Mouse (Mus musculus) MEL (cell line): ENCODE measurements around the gene E4f1. TPM values are rescaled to one million over a fixed set of nuclear protein-coding genes. Genes with fewer than 3 reads are reported as not detected.
A peak's percentile ranks its signal among the peaks of the same experiment; 100 is the strongest.

Experiments used
- DNase-seq: peaks from one replicate; pipeline ENCODE4 v3.0.0; 2011; ENCODE audit warnings: low read depth, low spot score
- H3K27ac ChIP-seq: 2 replicates; pipeline ENCODE4 v1.5.1; 2012; ENCODE audit warnings: low read depth, mild to moderate bottlenecking, control low read depth, low read length, moderate library complexity; ENCODE audit not compliant: control insufficient read depth
- H3K27me3 ChIP-seq, 2 experiments: fragments of 150-350 bp in 1 of 2; sonication (generic) in 1 of 2; 2 replicates each; pipeline ENCODE4 v1.6.1; 2012; ENCODE audit warnings: low read length in 2 of 2, mild to moderate bottlenecking in 2 of 2, improper control_type of control experiment in 1 of 2, moderate library complexity in 1 of 2; ENCODE audit not compliant: insufficient read depth in 2 of 2, control insufficient read depth in 1 of 2
- H3K36me3 ChIP-seq, 2 experiments: 2 replicates each; pipeline ENCODE4 v1.6.1; 2012 to 2014; ENCODE audit warnings: low read length in 2 of 2, improper control_type of control experiment in 1 of 2, inconsistent platforms in 1 of 2, mild to moderate bottlenecking in 1 of 2; ENCODE audit not compliant: insufficient read depth in 2 of 2, control insufficient read depth in 1 of 2
- H3K4me1 ChIP-seq, 2 experiments: fragments of 150-350 bp in 1 of 2; sonication (generic) in 1 of 2; 2 replicates each; pipeline ENCODE4 v1.6.1; 2012; ENCODE audit warnings: low read length in 2 of 2, improper control_type of control experiment in 1 of 2, mild to moderate bottlenecking in 1 of 2; ENCODE audit not compliant: insufficient read depth in 2 of 2, control insufficient read depth in 1 of 2
- H3K4me3 ChIP-seq, 2 experiments: fragments of 150-350 bp in 1 of 2; sonication (generic) in 1 of 2; 2 replicates each; pipeline ENCODE4 v1.5.1; 2012; ENCODE audit warnings: low read depth in 2 of 2, low read length in 2 of 2, mild to moderate bottlenecking in 2 of 2, moderate library complexity in 2 of 2, control low read depth in 1 of 2, improper control_type of control experiment in 1 of 2; ENCODE audit not compliant: control insufficient read depth in 1 of 2, insufficient read depth in 1 of 2
- H3K79me2 ChIP-seq: 2 replicates; pipeline ENCODE4 v1.6.1; 2012; ENCODE audit warnings: mild to moderate bottlenecking, low read length, moderate library complexity; ENCODE audit not compliant: control insufficient read depth, poor library complexity, insufficient read depth
- H3K9ac ChIP-seq: 2 replicates; pipeline ENCODE4 v1.6.1; 2012; ENCODE audit warnings: low read depth, mild to moderate bottlenecking, control low read depth, low read length, moderate library complexity; ENCODE audit not compliant: control insufficient read depth, poor library complexity, severe bottlenecking
- H3K9me3 ChIP-seq: fragments of 150-350 bp; sonication (generic); replicated peaks from 2 replicates; pipeline ENCODE4 v1.6.1; 2012; ENCODE audit warnings: mild to moderate bottlenecking, low read length, improper control_type of control experiment, moderate library complexity; ENCODE audit not compliant: insufficient read depth
- CTCF ChIP-seq, 3 experiments: IDR thresholded peaks in 2 of 3; conservative IDR thresholded peaks in 1 of 3; 2 replicates each; pipeline ENCODE4 v1.5.1; 2011 to 2012; ENCODE audit warnings: low read length in 3 of 3, low read depth in 2 of 3, mild to moderate bottlenecking in 2 of 3, improper control_type of control experiment in 1 of 3, inconsistent platforms in 1 of 3, mixed read lengths in 1 of 3, moderate library complexity in 1 of 3; ENCODE audit not compliant: control insufficient read depth in 1 of 3, insufficient read depth in 1 of 3, poor library complexity in 1 of 3, severe bottlenecking in 1 of 3
- ETS1 ChIP-seq: IDR thresholded peaks from 2 replicates; pipeline ENCODE4 v1.6.1; 2012; ENCODE audit warnings: low read depth, mild to moderate bottlenecking, inconsistent platforms, low read length, improper control_type of control experiment, moderate library complexity
- GATA1 ChIP-seq: IDR thresholded peaks from 2 replicates; pipeline ENCODE4 v1.6.1; 2011; ENCODE audit warnings: low read depth, low read length, improper control_type of control experiment
- JUND ChIP-seq: IDR thresholded peaks from 2 replicates; pipeline ENCODE4 v1.6.1; 2011; ENCODE audit warnings: low read depth, mild to moderate bottlenecking, improper control_type of control experiment, low read length
- MAFK ChIP-seq: IDR thresholded peaks from 2 replicates; pipeline ENCODE4 v1.6.1; 2011; ENCODE audit warnings: low read depth, mild to moderate bottlenecking, low read length, improper control_type of control experiment, borderline replicate concordance
- MXI1 ChIP-seq: IDR thresholded peaks from 2 replicates; pipeline ENCODE4 v1.6.1; 2011; ENCODE audit warnings: mild to moderate bottlenecking, low read depth, low read length, improper control_type of control experiment
- MYB ChIP-seq: IDR thresholded peaks from 2 replicates; pipeline ENCODE4 v1.6.1; 2011; ENCODE audit warnings: mild to moderate bottlenecking, low read depth, low read length, improper control_type of control experiment
- MYC ChIP-seq: IDR thresholded peaks from 2 replicates; pipeline ENCODE4 v1.6.1; 2011; ENCODE audit warnings: low read depth, mild to moderate bottlenecking, low read length, improper control_type of control experiment, moderate library complexity
- POLR2AphosphoS2 ChIP-seq: IDR thresholded peaks from 2 replicates; pipeline ENCODE4 v1.6.1; 2011; ENCODE audit warnings: low read length, improper control_type of control experiment
- SIN3A ChIP-seq: IDR thresholded peaks from 2 replicates; pipeline ENCODE4 v1.6.1; 2012; ENCODE audit warnings: low read length, improper control_type of control experiment, inconsistent platforms
- SMC3 ChIP-seq: IDR thresholded peaks from 2 replicates; pipeline ENCODE4 v1.6.1; 2011; ENCODE audit warnings: low read depth, low read length, improper control_type of control experiment
- TBP ChIP-seq: IDR thresholded peaks from 2 replicates; pipeline ENCODE4 v1.8.0; 2011; ENCODE audit warnings: low read depth, low read length, improper control_type of control experiment
- UBTF ChIP-seq: IDR thresholded peaks from 2 replicates; pipeline ENCODE4 v1.6.1; 2012; ENCODE audit warnings: low read depth, mild to moderate bottlenecking, inconsistent platforms, low read length, improper control_type of control experiment, moderate library complexity, borderline replicate concordance; ENCODE audit not compliant: insufficient read depth
- ZMIZ1 ChIP-seq: IDR thresholded peaks from 2 replicates; pipeline ENCODE4 v1.6.1; 2012; ENCODE audit warnings: low read depth, mild to moderate bottlenecking, inconsistent platforms, low read length, improper control_type of control experiment, moderate library complexity
- ZNF384 ChIP-seq: IDR thresholded peaks from 2 replicates; pipeline ENCODE4 v1.6.1; 2012; ENCODE audit warnings: low read depth, mild to moderate bottlenecking, inconsistent platforms, low read length, improper control_type of control experiment
- polyA plus RNA-seq, 2 experiments: library from polyadenylated mRNA; stranded (reverse) in 1 of 2; unstranded in 1 of 2; fragments of >175 nt in 1 of 2; fragments of >200 nt in 1 of 2; gene quantifications; 2 replicates each; pipeline versions ENCODE4 v1.2.1 to v1.2.4; 2012; ENCODE audit warnings: low replicate concordance in 2 of 2, low read depth in 1 of 2; ENCODE audit not compliant: insufficient read length in 2 of 2, insufficient read depth in 1 of 2, missing spikeins in 1 of 2
- total RNA-seq: library from RNA; depleted of rRNA; stranded (reverse); fragments of 300-350 nt; gene quantifications from 2 replicates; pipeline ENCODE4 v1.2.3, GENCODE M21; 2012

Gene E4f1
- total and polyA plus RNA-seq, 3 experiments = 24.3 to 37.1 TPM; not detected in 1

DNA sequence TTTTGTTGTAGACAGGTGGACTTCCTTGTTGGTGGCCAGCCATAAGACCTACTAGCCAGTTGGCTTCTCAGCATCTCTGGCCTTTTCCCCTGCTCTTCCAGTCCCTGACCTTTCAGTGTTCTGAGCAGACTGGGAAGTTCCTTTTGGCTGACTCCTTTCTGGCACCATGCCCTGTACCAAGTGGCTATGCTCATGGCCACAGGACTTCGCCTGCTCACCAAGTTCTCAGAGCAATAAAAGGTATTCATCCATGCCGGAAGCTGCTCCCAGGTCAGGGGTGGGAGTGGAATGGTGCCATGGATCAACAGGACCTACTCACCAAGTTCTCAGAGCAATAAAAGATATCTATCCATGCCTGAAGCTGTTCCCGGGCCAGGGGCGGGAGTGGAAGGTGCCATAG lies 2.4 kb upstream of the E4f1 start:
- Histone ChIP-seq H3K4me1 (peaks cover 0 to 12% of the 10 kb centered on the region in 2 experiments; a peak in 3 of 4 replicates), H3K36me3 (peaks cover 0 to 8% of the 10 kb centered on the region in 2 experiments; a peak in 2 of 4 replicates), H3K9me3 (no peaks in the 10 kb centered on the region), H3K27ac (no peak overlapping the region), H3K4me3 (peak overlapping the region; percentile 70 to 97; a peak in 3 of 4 replicates), H3K79me2 (peaks cover 25% of the 10 kb centered on the region), H3K27me3 (no peaks in the 10 kb centered on the region), H3K9ac (peak overlapping the region; percentile 89)
- peak; percentile 63 for DNase-seq
- TF ChIP-seq ZMIZ1 (peak; percentile 17; the same call in 1 of the 2 replicates), MAFK (no peak), UBTF (no peak), ZNF384 (no peak), CTCF (IDR thresholded peaks at IDR 0.05 in 2 of 3, conservative IDR thresholded peaks at IDR 0.05 in 1 of 3; ENCODE audit: control insufficient read depth in 1 of 3, insufficient read depth in 1 of 3, low read depth in 2 of 3, low read length in 3 of 3, poor library complexity in 1 of 3, severe bottlenecking in 1 of 3) (no peak), GATA1 (no peak), MYC (no peak), POLR2AphosphoS2 (peak; percentile 42; the same call in 1 of the 2 replicates), SMC3 (no peak), TBP (no peak), MYB (no peak), ETS1 (no peak)

DNA sequence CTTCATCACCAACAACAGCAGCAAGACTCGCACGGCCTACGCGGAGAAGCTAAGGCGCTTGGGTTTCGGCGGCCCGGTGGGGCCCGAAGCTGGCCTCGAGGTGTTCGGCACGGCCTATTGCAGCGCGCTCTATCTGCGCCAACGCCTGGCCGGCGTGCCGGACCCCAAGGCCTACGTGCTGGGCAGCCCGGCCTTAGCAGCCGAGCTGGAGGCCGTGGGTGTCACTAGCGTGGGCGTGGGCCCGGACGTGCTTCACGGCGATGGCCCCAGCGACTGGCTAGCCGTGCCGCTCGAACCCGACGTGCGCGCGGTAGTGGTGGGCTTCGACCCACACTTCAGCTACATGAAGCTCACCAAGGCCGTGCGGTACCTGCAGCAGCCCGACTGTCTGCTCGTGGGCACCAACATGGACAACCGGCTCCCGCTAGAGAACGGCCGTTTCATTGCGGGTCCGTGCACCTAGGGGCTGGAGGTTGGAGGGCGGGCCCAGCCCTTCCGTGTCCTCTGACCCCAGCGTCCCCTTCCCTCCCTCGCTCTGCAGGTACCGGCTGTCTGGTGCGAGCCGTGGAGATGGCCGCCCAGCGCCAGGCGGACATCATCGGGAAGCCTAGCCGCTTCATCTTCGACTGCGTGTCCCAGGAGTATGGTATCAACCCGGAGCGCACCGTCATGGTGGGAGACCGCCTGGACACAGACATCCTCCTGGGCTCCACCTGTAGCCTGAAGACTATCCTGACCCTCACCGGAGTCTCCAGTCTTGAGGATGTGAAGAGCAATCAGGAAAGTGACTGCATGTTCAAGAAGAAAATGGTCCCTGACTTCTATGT lies 801 bp upstream of the E4f1 start:
- Histone ChIP-seq H3K27me3 (no peaks in the 10 kb centered on the region), H3K27ac (peak overlapping the region; percentile 67), H3K36me3 (peaks cover 0 to 8% of the 10 kb centered on the region in 2 experiments; a peak in 2 of 4 replicates), H3K4me1 (peaks cover 0 to 12% of the 10 kb centered on the region in 2 experiments; a peak in 3 of 4 replicates), H3K79me2 (peaks cover 25% of the 10 kb centered on the region), H3K9me3 (no peaks in the 10 kb centered on the region), H3K4me3 (peak overlapping the region; percentile 70 to 97), H3K9ac (peak overlapping the region; percentile 89)
- TF ChIP-seq SIN3A = peak; percentile 27; the same call in 1 of the 2 replicates
- 0 out of 2 replicates have a peak, but pooled peaks have one; percentile 33 for TF ChIP-seq MXI1
- no peak for TF ChIP-seq JUND
- DNase-seq = peak; percentile 60
